Mouse (Mus musculus) macrophage (primary cell): Measurements from ENCODE around the gene Sh3tc1. TPM values are rescaled to one million over a fixed set of nuclear protein-coding genes. Genes with fewer than 3 reads are reported as not detected.

ENCODE experiments used
- H3K27ac ChIP-seq: fragments of 350-480 bp; formaldehyde crosslinking; 2 replicates; pipeline ENCODE4 v1.9.0; 2021
- H3K36me3 ChIP-seq: fragments of 350-480 bp; formaldehyde crosslinking; 2 replicates; pipeline ENCODE4 v1.9.0; 2021; ENCODE audit errors: inconsistent target
- H3K4me3 ChIP-seq: fragments of 350-480 bp; formaldehyde crosslinking; 2 replicates; pipeline ENCODE4 v1.9.0; 2021; ENCODE audit errors: inconsistent target
- H3K79me2 ChIP-seq: fragments of 350-480 bp; formaldehyde crosslinking; 2 replicates; pipeline ENCODE4 v1.9.0; 2021; ENCODE audit errors: inconsistent target
- WGBS: methylation state at CpG from one replicate; pipeline ENCODE4 v1.1.7; 2026; ENCODE audit warnings: inconsistent platforms; ENCODE audit not compliant: missing documents; 5-methylcytosine and 5-hydroxymethylcytosine counted together
- polyA plus RNA-seq: library from polyadenylated mRNA; stranded (reverse); fragments of 250-400 nt; gene quantifications from 3 replicates; pipeline ENCODE4 v1.2.4, GENCODE M21; 2018; ENCODE audit warnings: inconsistent platforms

The Sh3tc1 gene
- polyA plus RNA-seq, 1 experiment from 2014 or later, result 11.5 TPM

- no peak overlapping the region for H3K4me3 ChIP-seq
- H3K79me2 ChIP-seq, result no peaks in the 10 kb centered on the region
- no peak overlapping the region for H3K27ac ChIP-seq
- WGBS, result 72% methylated on average over 5 of the region's 5 CpGs
- H3K36me3 ChIP-seq, result no peaks in the 10 kb centered on the region
Observed at GRCm38 (mm10) chr5:35762388-35762787, 22.6 kb upstream of the Sh3tc1 start.

- H3K4me3 ChIP-seq, result no peak overlapping the region
- H3K79me2 ChIP-seq, result no peaks in the 10 kb centered on the region
- 87% methylated on average over 5 of the region's 5 CpGs for WGBS
Observed at GRCm38 (mm10) chr5:35761323-35761722, 21.5 kb upstream of the Sh3tc1 start.

GRCm38 (mm10) chr5:35758081-35759053 is 18.6 kb upstream of the Sh3tc1 start:
- Histone ChIP-seq H3K36me3 (no peaks in the 10 kb centered on the region), H3K79me2 (no peaks in the 10 kb centered on the region), H3K4me3 (peak overlapping the region; percentile 29; the same call in 1 of the 2 replicates), H3K27ac (no peak overlapping the region)
- 5% methylated on average over 40 of the region's 40 CpGs for WGBS

More at GRCm38 (mm10) chr5:35761323-35761722, 21.5 kb upstream of the Sh3tc1 start:
- H3K36me3 ChIP-seq, result no peaks in the 10 kb centered on the region
- no peak overlapping the region for H3K27ac ChIP-seq

GRCm38 (mm10) chr5:35757639-35758001 is 17.8 kb upstream of the Sh3tc1 start, which contains the start of gene Ablim2:
TSS of gene Ablim2 (plus strand) at chr5:35757880.
- Histone ChIP-seq H3K36me3 (no peaks in the 10 kb centered on the region), H3K79me2 (no peaks in the 10 kb centered on the region), H3K27ac (no peak within 1 kb of the TSS), H3K4me3 (peak within 1 kb of the TSS; percentile 35)
- WGBS, result under 1% methylated on average over 34 of the region's 35 CpGs

- WGBS, result 13% methylated on average over 23 of the region's 26 CpGs
- peak overlapping the region; percentile 35 for H3K4me3 ChIP-seq
- no peak overlapping the region for H3K27ac ChIP-seq
- no peaks in the 10 kb centered on the region for H3K79me2 ChIP-seq
- no peaks in the 10 kb centered on the region for H3K36me3 ChIP-seq
Observed at GRCm38 (mm10) chr5:35756997-35757638, 17.3 kb upstream of the Sh3tc1 start.

GRCm38 (mm10) chr5:35756020-35756419 is 16.2 kb upstream of the Sh3tc1 start:
- WGBS, result 84% methylated on average over 4 of the region's 4 CpGs
- H3K27ac ChIP-seq, result no peak overlapping the region
- H3K79me2 ChIP-seq, result no peaks in the 10 kb centered on the region
- no peaks in the 10 kb centered on the region for H3K36me3 ChIP-seq
- no peak overlapping the region for H3K4me3 ChIP-seq

GRCm38 (mm10) chr5:35755131-35755733 is 15.4 kb upstream of the Sh3tc1 start:
- Histone ChIP-seq H3K79me2 (no peaks in the 10 kb centered on the region), H3K36me3 (no peaks in the 10 kb centered on the region), H3K27ac (no peak overlapping the region), H3K4me3 (no peak overlapping the region)
- 24% methylated on average over 5 of the region's 5 CpGs for WGBS

GRCm38 (mm10) chr5:35751016-35751415 is 11.2 kb upstream of the Sh3tc1 start:
- 83% methylated on average over 7 of the region's 7 CpGs for WGBS
- Histone ChIP-seq H3K79me2 (no peaks in the 10 kb centered on the region), H3K27ac (no peak overlapping the region), H3K4me3 (no peak overlapping the region), H3K36me3 (no peaks in the 10 kb centered on the region)

- Histone ChIP-seq H3K36me3 (no peaks in the 10 kb centered on the region), H3K27ac (no peak overlapping the region), H3K79me2 (no peaks in the 10 kb centered on the region), H3K4me3 (no peak overlapping the region)
- 100% methylated on average over 1 of the region's 1 CpGs for WGBS
Observed at GRCm38 (mm10) chr5:35750026-35750425, 10.2 kb upstream of the Sh3tc1 start.

- WGBS, result 78% methylated on average over 3 of the region's 3 CpGs
- Histone ChIP-seq H3K4me3 (no peak overlapping the region), H3K36me3 (no peaks in the 10 kb centered on the region), H3K79me2 (no peaks in the 10 kb centered on the region), H3K27ac (no peak overlapping the region)
Observed at GRCm38 (mm10) chr5:35749416-35749815, 9.6 kb upstream of the Sh3tc1 start.

- Histone ChIP-seq H3K79me2 (no peaks in the 10 kb centered on the region), H3K36me3 (no peaks in the 10 kb centered on the region), H3K4me3 (no peak overlapping the region), H3K27ac (no peak overlapping the region)
- WGBS, result 5% methylated on average over 4 of the region's 4 CpGs
Observed at GRCm38 (mm10) chr5:35746910-35747309, 7.1 kb upstream of the Sh3tc1 start.

- H3K27ac ChIP-seq, result no peak overlapping the region
- no peak overlapping the region for H3K4me3 ChIP-seq
- H3K79me2 ChIP-seq, result no peaks in the 10 kb centered on the region
- 93% methylated on average over 5 of the region's 5 CpGs for WGBS
- H3K36me3 ChIP-seq, result no peaks in the 10 kb centered on the region
Observed at GRCm38 (mm10) chr5:35745406-35745805, 5.6 kb upstream of the Sh3tc1 start.

- Histone ChIP-seq H3K4me3 (no peak overlapping the region), H3K36me3 (no peaks in the 10 kb centered on the region), H3K79me2 (no peaks in the 10 kb centered on the region), H3K27ac (no peak overlapping the region)
- 87% methylated on average over 7 of the region's 7 CpGs for WGBS
Observed at GRCm38 (mm10) chr5:35743990-35744722, 4.4 kb upstream of the Sh3tc1 start.

GRCm38 (mm10) chr5:35743238-35743951 is 3.6 kb upstream of the Sh3tc1 start:
- 76% methylated on average over 8 of the region's 8 CpGs for WGBS

More at GRCm38 (mm10) chr5:35743238-35743951, 3.6 kb upstream of the Sh3tc1 start:
- Histone ChIP-seq H3K27ac (no peak overlapping the region), H3K79me2 (no peaks in the 10 kb centered on the region), H3K36me3 (no peaks in the 10 kb centered on the region), H3K4me3 (no peak overlapping the region)
